Mouse (Mus musculus) CD4-positive helper T cell, adult 2 months (primary cell): ENCODE data around the gene Gnb1.
"Not testable (repeated sequence)": the region's sequence is repeated elsewhere in the genome, so short reads cannot be mapped to it uniquely, and the experiment has no call there.

Source experiments
- DNase-seq: peaks from one replicate; pipeline ENCODE4 v3.0.0-alpha.2; 2012; ENCODE audit warnings: low read depth, missing footprints, low spot score

Gene Gnb1

DNA sequence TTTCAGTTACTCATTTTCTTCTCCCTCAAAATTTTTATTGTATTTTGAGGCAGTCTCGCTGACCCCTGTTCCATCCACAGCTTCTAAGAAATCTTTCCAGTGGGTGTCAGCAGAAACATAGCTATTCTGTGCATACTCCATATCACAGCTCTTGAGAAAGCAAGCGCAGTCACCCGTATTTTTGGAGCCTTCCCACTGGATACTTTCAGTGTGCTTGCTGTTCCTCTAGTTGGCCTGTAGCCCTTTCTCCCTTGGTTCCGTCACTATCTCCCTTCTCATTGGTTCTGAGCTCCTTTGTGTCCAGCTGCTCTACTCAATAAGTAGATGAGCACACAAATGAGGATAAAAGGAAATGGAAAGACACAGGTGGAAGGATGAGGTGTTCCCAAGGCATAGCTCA lies 59.9 kb downstream of the Gnb1 start:
- DNase-seq, result no peak

DNA sequence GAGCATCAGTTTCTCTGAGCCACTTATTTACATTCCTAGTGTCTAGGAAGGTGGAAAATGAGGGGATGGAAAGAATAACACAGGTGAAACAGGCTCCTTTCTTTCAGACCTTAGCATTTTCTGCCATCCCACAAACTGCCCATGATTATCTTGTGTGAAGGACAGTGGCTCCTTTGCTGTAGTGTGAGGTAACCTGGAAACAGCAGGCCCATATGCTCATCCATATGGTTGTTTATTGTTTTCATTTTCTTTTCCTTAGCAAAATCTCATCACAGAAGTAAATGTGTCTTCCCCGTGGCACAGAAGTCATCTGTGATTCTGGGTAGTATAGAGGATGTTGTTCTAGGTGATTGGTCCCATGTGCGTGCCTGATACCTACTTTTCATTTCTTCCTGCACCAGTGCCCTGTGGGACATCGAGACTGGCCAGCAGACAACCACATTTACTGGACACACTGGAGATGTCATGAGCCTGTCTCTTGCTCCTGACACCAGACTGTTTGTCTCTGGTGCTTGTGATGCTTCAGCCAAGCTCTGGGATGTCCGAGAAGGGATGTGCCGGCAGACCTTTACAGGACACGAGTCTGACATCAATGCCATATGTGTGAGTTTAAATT lies 61.9 kb downstream of the Gnb1 start:
- DNase-seq, result no peak

- DNase-seq, result no peak
Measured at GRCm38 (mm10) chr4:155554880-155555279, 63.7 kb downstream of the Gnb1 start.

DNA sequence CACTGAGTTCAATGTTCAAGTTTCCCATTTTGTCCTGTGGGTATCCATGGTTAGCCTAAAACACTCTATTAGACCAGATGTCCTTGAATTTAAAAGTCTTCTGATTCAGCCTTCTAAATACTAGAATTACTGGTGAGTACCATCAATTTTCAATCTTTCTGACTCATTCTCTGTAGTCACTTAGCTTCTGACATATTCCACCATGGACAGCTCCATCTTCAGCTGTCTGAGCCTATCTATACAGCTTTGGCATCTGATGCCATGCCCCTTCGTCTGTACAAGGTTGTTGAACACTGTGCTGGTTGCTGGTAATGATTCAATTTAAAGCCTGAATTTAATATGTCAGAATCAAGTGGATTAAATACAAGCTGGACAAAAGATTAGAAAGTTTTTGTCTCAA lies 64.3 kb downstream of the Gnb1 start:
- no peak for DNase-seq

GRCm38 (mm10) chr4:155559454-155559853 lies 68.3 kb downstream of the Gnb1 start:
- peak; percentile 27 for DNase-seq

DNA sequence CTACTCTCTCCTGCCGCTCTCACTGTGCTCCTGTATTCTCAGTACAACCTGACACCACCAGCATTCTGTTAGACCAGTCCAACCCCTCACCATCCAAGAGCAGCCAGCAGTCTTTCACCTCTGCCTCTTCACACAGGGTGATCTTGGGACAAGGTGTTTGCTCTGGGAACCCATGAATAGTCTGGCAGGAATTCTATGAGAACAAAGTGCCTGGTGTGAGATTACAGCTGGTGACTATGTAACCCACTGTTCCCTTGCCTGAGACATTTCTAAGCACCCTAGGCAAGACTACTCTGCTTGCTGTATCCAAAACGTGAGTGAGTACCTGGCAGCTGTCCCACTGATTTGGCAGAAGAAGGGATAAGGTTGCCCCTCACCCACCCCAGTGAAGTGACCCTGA lies 69.8 kb downstream of the Gnb1 start:
- no peak for DNase-seq

- peak; percentile 27 for DNase-seq
Measured at GRCm38 (mm10) chr4:155561661-155562442, 70.7 kb downstream of the Gnb1 start, which contains the start of gene Nadk. Nadk (plus strand) TSS chr4:155562378.

DNA sequence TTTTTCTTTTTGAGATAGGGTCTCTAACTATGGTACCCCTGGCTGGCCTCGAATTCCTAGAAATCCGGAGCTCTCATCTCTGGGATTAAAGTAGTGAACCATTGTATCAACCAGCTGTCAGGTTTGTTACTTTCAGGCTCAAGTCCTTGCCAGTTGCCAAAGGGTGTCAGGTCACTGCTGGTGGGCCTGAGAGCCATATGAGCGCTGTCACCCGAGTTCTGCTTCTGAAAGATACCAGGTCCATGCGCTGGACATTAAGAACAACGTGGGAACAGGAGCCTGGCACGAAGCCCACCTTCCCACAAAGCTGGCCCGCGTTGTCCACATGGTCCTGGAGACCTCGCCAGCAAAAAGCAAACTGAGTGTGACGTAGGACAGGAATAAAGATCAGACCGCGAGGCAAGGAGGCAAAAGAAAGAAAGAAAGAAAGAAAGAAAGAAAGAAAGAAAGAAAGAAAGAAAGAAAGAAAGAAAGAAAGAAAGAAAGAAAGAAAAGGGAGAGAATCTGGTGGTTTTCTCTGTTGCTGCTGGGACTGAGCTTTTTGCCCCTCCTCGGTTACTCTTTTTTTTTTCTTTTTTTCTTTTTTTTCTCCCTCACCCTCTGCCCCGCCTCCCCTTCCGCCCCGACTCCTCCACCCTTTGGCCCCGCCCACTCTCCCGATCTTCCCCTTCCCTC lies 71.7 kb downstream of the Gnb1 start:
- no peak for DNase-seq

DNA sequence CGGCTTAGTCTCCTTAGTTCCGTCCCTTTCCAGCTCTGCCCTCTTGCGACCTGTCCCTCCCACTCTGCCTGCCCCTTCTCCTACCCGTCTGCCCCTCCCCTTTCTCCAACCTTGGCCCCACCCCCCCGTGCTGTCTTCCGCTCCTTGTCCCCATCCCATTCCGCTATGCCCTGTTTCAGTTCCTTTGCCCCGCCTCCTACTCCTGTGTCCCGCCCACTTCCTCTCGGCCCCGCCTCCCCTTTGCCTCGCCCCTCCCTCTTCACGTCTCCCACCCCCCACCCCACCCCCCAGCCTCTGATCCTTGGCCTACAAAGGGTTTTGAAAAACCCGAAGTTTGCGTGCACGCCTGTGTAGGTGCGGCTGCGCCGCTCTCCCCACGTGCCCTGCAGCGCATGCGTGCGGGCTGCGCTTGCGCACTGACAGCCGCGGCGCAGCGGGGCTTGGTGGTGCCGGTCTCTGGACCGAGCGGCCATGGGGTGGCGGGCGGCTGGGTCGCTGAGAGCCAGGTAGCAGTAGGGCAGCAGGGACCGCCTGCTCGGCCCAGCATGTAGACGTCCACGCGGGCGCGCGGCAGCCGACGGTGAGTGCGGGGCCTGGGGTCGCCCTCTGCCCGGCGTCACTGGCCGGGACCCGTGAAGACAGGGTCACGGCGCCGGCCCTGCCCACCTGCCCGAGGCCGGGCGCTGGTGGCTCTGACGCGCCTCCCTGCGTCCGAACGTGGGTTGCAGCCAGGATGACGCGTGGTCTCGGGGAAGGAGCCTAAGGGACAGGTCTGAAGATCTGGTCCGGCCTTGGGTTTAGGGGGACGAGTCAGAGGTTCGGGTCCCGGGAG lies 72.5 kb downstream of the Gnb1 start:
- DNase-seq, result peak; percentile 98

- DNase-seq, result no peak
Measured at GRCm38 (mm10) chr4:155564315-155565069, 73.3 kb downstream of the Gnb1 start.

GRCm38 (mm10) chr4:155566555-155566954 lies 75.4 kb downstream of the Gnb1 start:
- DNase-seq, result no peak

GRCm38 (mm10) chr4:155568170-155568569 lies 77.0 kb downstream of the Gnb1 start:
- peak; percentile 76 for DNase-seq

- no peak for DNase-seq
Measured at GRCm38 (mm10) chr4:155568632-155569370, 77.6 kb downstream of the Gnb1 start.

- no peak for DNase-seq
Measured at GRCm38 (mm10) chr4:155569818-155570217, 78.7 kb downstream of the Gnb1 start.

GRCm38 (mm10) chr4:155570315-155570714 lies 79.2 kb downstream of the Gnb1 start:
- not testable (repeated sequence) for DNase-seq

- peak; percentile 52 for DNase-seq
Measured at GRCm38 (mm10) chr4:155571442-155571841, 80.3 kb downstream of the Gnb1 start.

DNA sequence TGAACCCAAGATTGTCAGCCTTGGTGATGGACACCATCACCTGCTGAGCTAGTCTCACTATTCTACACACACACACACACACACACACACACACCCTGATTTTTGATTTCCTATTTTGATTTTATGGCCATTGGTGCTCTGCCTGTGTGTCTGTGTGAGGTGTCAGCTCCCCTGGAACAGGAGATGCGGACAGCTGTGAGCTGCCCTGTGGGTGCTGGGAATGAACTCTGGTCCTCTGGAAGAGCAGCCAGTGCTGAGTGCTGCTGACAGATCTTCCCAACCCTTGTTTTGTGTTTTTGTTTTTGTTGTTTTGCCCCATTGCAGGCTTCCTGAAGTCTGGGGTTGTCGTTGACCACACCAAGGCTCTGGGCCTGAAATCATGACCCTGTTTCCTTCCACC lies 82.0 kb downstream of the Gnb1 start:
- DNase-seq, result no peak

- no peak for DNase-seq
Measured at GRCm38 (mm10) chr4:155573876-155574275, 82.7 kb downstream of the Gnb1 start.

GRCm38 (mm10) chr4:155574931-155575330 lies 83.8 kb downstream of the Gnb1 start:
- DNase-seq, result peak; percentile 42

DNA sequence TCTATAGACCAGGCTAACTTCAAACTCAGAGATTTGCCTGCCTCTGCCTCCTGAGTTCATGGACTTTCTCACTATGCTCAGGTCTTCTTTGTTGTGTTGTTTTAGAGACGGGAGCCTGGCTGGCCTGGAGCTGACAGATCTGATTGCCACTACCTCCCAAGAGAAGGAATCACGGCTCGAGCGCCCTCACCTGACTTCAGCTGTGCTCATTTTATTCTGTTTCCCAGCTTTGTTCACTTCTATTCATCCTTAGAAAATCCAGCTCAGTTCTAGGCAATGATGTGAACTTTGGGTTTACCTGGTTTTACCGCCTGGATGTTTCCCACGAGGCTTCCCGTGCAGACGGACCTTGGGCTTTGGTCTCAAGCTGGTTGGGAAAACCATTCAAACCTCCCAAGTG lies 84.4 kb downstream of the Gnb1 start:
- no peak for DNase-seq
